Mouse (Mus musculus) cerebellum, adult 9-10 months (tissue): ENCODE results near the gene Ap2b1.
"Not testable (repeated sequence)": the region's sequence is repeated elsewhere in the genome, so short reads cannot be mapped to it uniquely, and the experiment has no call there.

Experiments used
- DNase-seq: peaks from one replicate; pipeline ENCODE4 v3.0.0; 2022

The Ap2b1 gene

DNA sequence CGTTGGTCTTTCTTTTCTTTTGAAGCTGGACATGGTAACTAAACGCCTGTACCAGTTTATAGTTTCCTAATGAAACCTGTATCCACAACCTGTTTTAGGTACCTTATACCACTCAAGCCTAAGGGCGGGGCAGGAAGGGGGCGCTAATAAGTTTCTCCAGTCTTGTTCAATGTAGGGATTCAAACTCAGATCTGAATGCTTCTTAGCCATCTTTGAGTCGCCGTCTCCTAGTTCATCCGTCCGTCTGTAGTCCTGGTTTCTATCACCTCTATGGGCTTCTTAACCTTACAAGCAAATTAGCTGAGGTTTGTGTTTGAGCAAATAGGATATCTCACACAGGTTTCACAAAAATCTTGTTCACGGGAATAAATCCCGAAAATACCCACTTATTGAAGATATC is 3.3 kb downstream of the Ap2b1 start:
- no peak for DNase-seq

DNA sequence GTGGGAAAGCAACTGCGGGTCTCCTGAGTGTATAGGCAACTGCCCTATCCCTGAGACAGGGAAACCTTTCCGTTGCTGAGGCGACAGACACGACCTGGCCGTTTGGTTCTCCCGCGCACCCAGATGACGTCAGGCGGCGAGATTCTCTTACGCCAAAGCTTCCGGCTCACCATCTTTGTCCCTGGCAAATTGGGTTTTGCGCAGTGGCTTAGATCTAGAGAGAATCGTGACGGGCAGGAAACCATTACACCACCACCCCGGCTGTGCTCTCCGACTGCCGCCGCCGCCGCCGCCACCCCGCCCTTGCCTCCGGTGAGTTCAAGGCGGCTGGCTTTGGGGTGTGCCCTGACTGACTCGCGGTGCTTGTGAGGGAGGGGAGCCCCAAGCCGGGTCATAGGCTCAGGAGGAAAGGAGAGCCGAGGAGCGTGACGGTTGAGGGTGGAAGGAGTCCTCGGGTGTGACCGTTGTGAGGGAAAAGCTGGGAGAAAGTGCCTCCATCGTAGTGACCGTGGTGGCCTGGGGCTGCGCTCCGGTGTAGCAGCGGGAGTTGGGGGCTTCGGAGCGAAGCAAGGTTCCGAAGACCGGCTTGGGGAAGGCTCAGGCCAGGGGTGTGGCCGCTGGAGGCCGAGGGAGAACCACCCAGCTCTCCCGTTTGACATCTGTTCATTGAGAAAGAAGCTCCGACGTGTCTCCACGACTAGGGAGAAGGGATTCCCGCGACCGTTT is 3.9 kb downstream of the Ap2b1 start, which contains the start of gene Pex12:
Gene Pex12, minus strand, starts transcription at position 61 of the 726 bp plus-strand sequence.
- peak; percentile 94 for DNase-seq

DNA sequence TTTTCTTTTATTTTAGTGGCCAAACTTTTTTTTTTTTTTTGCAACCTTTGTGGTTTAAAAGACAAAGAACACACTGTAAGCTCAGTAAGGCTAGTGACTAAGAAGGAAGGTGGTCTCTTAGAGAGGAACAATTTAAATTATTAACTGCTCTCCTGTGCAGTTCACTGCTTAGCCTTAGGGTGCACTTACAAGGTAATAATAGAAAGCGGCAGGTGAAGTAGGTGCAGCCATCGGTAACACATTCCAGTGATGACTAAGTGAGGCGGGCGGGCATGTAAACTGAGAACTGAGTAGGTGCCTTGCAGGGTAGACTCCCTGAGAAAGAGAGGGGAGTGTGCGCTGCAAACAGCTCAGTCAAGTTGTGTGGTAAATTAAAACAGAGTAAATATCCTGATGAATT is 4.9 kb downstream of the Ap2b1 start:
- no peak for DNase-seq

- no peak for DNase-seq
Measured at GRCm38 (mm10) chr11:83304485-83304884, 5.7 kb downstream of the Ap2b1 start.

GRCm38 (mm10) chr11:83306700-83307253 is 8.0 kb downstream of the Ap2b1 start:
- DNase-seq, result no peak

GRCm38 (mm10) chr11:83312471-83312870 is 13.6 kb downstream of the Ap2b1 start:
- DNase-seq, result no peak

DNA sequence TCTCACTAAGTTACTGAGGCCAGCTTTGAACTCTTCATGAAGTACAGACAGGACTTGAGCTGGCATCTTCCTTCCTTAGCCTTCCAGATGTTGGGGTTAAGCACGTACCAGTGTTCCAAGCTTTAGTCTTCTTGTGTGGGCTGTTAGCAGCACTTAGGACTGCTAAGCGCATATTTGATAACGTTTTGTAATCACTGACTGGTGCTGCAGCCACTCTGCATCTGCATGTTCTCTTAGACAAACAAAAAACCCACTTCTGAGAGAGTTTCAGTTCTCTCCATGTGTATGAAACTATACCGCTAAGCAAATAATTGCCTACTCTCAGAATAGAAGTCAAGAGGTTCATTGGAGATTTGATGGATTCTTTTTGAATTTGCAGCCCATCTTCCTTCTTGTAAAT is 20.2 kb downstream of the Ap2b1 start:
- DNase-seq, result no peak

DNA sequence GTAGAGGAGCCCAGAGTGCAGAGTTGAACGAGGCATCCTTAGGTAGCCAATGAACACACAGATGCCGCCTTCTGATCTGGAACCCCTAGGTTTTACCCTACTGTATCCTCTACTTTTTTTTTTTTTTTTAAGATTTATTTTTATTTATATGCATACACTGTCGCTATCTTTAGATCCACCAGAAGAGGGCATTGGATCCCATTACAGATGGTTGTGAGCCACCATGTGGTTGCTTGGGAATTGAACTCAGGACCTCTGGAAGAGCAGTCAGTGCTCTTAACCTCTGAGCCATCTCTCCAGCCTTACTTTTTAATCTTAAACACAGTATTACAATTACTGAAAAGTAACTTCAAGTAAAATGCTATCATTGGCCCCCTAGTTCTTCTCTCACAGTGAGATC is 27.9 kb downstream of the Ap2b1 start:
- not testable (repeated sequence) for DNase-seq

GRCm38 (mm10) chr11:83327427-83327826 is 28.6 kb downstream of the Ap2b1 start:
- DNase-seq, result peak; percentile 61

DNA sequence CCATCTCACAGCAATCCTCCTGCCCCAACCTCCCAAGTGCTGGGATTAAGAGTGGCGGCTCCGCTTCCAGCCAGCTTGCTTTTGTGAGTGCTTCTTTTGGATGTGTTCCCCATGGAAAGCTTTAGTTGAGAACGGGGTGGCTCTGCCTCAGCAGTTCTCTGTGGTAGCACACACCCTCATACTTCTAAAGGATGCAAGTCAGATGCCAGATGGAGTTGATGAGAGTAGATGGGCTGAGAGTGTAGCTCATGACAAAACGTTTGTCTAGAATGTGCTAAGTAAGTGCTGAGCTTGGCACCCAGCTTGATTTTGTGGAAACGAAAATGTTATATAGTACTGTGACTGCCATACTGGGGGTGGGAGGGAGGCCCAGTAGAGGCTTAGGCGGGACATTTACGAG is 37.0 kb downstream of the Ap2b1 start:
- DNase-seq, result no peak

GRCm38 (mm10) chr11:83339705-83340104 is 40.9 kb downstream of the Ap2b1 start:
- no peak for DNase-seq

DNA sequence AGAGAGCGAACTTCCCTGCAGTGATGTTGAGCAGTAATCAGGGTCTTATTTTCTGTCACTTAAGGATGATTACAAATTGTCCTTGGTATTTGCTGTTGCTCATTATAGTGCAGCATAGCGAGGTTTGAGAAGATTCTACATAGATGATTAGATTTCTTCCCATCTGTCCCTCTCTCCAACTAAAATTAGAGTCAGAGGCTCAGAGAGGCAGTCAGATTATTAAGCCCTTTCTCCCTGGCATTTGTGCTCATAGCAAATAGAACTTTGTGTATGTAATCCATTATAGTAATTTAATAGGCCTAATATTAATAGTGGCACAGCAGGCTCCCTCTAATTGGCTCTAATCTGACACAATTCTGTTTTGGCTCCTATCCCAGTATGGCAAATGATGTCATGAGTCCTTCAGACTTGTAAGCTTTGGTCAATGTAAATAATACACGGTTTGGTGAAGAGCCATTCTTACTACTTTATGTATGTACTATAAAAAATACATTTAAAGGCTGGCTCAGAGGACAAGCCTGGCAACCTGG is 43.0 kb downstream of the Ap2b1 start:
- no peak for DNase-seq

- no peak for DNase-seq
Measured at GRCm38 (mm10) chr11:83355428-83355827, 56.6 kb downstream of the Ap2b1 start.

DNA sequence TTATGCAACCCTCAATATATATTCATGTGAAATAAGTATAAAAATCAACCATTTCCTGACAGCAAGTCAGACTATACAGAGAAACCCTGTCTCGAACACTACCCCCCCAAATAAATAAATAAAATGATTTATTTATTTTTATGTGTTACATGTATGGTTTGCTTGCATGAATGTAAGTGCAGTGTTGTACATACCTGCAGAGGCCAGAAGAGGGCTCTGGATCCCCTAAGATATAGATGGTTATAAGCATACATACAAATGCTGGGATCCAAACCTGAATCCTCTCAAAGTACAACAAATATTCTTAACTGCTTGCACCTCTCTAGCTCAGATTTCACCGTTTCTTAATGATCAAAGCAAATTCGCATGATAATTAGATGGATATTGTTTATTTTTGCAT is 58.6 kb downstream of the Ap2b1 start:
- peak; percentile 76 for DNase-seq

GRCm38 (mm10) chr11:83364656-83365055 is 65.8 kb downstream of the Ap2b1 start:
- peak; percentile 36 for DNase-seq

- peak; percentile 51 for DNase-seq
Measured at GRCm38 (mm10) chr11:83371267-83371666, 72.4 kb downstream of the Ap2b1 start.

GRCm38 (mm10) chr11:83379745-83380341 is 81.0 kb downstream of the Ap2b1 start:
- no peak for DNase-seq

- DNase-seq, result no peak
Measured at GRCm38 (mm10) chr11:83382876-83383531, 84.2 kb downstream of the Ap2b1 start.

- DNase-seq, result no peak
Measured at GRCm38 (mm10) chr11:83383532-83383887, 84.7 kb downstream of the Ap2b1 start.

DNA sequence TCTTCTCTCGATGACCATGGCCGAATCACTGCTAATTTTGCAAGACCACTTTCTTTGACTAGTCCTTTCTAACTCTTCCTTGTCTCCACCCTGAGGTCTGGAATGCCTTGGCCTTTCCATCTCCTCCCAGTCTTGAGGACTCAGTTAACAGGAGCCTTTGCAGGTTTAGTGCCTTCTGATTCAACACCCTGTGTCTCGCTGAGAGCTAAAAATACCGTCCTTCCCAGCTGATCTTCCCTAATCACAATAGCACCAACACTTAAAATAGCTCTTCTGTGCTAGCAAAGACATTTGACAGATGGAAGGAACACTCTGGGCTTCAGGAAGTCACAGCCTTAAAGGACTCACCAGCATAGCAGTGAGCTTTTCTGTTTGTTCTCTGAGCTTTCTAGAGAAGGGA is 94.2 kb downstream of the Ap2b1 start:
- peak; percentile 47 for DNase-seq

DNA sequence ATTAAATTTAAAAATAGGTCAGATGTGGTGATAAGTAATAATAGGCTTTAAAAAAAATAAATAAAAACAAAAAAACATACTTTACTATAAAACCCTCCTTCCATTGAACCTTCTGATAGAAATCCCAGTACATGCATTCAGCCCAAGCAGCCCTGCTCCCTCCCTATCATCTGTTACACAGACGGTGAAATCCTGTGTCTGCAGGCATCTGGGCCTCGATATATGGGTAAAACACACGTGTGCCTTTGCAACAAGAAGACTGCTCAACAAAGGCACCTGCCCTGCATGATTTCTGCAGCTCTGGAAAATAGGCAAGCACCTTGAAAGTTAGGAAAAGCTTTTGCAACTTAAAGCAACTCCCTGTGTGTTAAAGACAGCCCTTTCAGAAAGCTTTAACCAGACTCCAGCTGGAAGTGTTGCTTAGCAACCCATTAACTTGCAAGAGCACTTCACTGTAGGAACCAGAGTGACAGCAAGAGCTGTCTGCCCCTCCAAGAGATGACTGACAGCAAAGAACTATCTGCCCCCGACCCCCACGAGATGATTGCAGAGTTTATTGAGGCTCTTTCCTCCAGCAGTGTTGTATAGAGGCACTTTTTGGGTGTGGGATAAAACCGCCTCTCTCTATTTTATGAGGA is 96.1 kb downstream of the Ap2b1 start:
- no peak for DNase-seq

DNA sequence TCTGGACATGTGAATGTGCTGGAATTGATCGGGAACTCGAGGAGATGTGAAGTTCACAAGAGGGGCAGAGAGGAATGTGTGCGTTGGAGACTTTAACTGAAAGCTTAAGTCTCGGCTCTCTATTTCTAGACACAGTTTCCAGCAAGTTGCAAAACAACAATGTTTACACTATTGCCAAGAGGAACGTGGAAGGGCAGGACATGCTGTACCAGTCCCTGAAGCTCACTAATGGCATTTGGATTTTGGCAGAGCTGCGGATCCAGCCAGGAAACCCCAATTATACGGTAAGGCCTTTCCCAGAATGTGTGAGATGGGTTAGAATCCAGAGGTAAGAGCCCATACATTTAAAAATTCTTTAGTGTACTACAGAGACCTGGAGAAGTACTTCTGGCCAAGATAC is 98.8 kb downstream of the Ap2b1 start:
- no peak for DNase-seq

DNA sequence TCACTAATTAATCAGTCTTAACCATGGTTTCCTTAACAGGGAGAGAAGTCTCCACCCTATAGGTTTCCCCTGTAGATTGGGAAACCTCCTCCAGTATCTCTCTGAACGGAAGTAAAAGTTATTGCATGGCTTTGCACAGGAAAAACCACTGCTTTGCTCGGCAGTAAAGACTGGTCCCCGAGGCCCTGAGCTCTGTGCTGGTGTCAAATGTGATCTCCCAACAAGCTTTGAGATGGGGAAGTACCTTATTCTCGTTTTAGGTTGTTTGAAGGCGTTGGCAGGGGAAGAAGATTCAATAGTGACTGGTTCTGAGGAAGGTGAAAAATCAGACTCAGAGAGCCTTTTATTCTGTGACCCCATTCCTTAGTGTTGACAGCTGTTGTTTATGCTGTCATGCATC is 99.9 kb downstream of the Ap2b1 start:
- DNase-seq, result no peak
